Mouse (Mus musculus) embryonic facial prominence, embryonic 11.5 days (tissue): Measurements from ENCODE around the gene Etv2. TPM values are rescaled to one million over a fixed set of nuclear protein-coding genes. Genes with fewer than 3 reads are reported as not detected.

Experiments used
- microRNA-seq: library from miRNA; unstranded; fragments of <30 nt; microRNA quantifications from one replicate; pipeline ENCODE4, GENCODE M21; 2016; ENCODE audit warnings: borderline number of aligned reads
- polyA plus RNA-seq: library from polyadenylated mRNA; unstranded; fragments of >200 nt; fragmentation: Nextera tagmentation; extraction: Ambion mirVana; gene quantifications from 2 replicates; pipeline ENCODE4 v1.2.1, GENCODE M21; 2014

Gene Etv2
- polyA plus RNA-seq, 1 experiment from 2014 or later = 0.20 TPM

Small RNAs within 50 kb of the gene (microRNA-seq; reads per million reads assigned to microRNA genes)
- gene Mir3569 = not detected

Other genes starting within 250 kb of the Etv2 start
- 16.9 and 17.9 TPM in 2 replicates for gene Tyrobp, start 222.1 kb downstream of the Etv2 start, polyA plus RNA-seq
- gene Hcst, start 216.0 kb downstream of the Etv2 start, polyA plus RNA-seq = 0.72 TPM in 1 of 2 replicates, not detected in the other
- 1.6 TPM in 2 replicates for gene Nfkbid, start 214.1 kb downstream of the Etv2 start, polyA plus RNA-seq
- 40.2 and 45.4 TPM in 2 replicates for gene Aplp1, start 190.3 kb downstream of the Etv2 start, polyA plus RNA-seq
- gene Kirrel2, start 178.2 kb downstream of the Etv2 start, polyA plus RNA-seq = 0.45 and 0.84 TPM in 2 replicates
- 0.36 TPM in 1 of 2 replicates, not detected in the other for gene Nphs1, start 177.5 kb downstream of the Etv2 start, polyA plus RNA-seq
- gene Prodh2, start 142.2 kb downstream of the Etv2 start, polyA plus RNA-seq = not detected in 2 replicates
- gene Arhgap33, start 100.8 kb downstream of the Etv2 start, polyA plus RNA-seq = 11.5 and 14.7 TPM in 2 replicates
- 4.4 and 6.2 TPM in 2 replicates for gene Hspb6, start 83.7 kb downstream of the Etv2 start, polyA plus RNA-seq
- 13.0 and 13.7 TPM in 2 replicates for gene Proser3, start 83.6 kb downstream of the Etv2 start, polyA plus RNA-seq
- gene Lin37, start 76.0 kb downstream of the Etv2 start, polyA plus RNA-seq = 40.2 and 44.8 TPM in 2 replicates
- 99.9 and 102 TPM in 2 replicates for gene U2af1l4, start 72.6 kb downstream of the Etv2 start, polyA plus RNA-seq
- 5.9 and 7.0 TPM in 2 replicates for gene Gm49396, start 72.5 kb downstream of the Etv2 start, polyA plus RNA-seq
- 108 and 110 TPM in 2 replicates for gene Psenen, start 72.2 kb downstream of the Etv2 start, polyA plus RNA-seq
- 1.5 and 2.9 TPM in 2 replicates for gene Igflr1, start 70.4 kb downstream of the Etv2 start, polyA plus RNA-seq
- 7.2 and 8.4 TPM in 2 replicates for gene Kmt2b, start 47.1 kb downstream of the Etv2 start, polyA plus RNA-seq
- gene Zbtb32, start 36.9 kb downstream of the Etv2 start, polyA plus RNA-seq = 0.21 and 0.43 TPM in 2 replicates
- 0.14 and 0.35 TPM in 2 replicates for gene Upk1a, start 23.0 kb downstream of the Etv2 start, polyA plus RNA-seq
- 700 and 782 TPM in 2 replicates for gene Cox6b1, start 9.7 kb downstream of the Etv2 start, polyA plus RNA-seq
- gene Rbm42, start 14.5 kb upstream of the Etv2 start, polyA plus RNA-seq = 108 and 118 TPM in 2 replicates
- 50.1 and 53.1 TPM in 2 replicates for gene Haus5, start 29.1 kb upstream of the Etv2 start, polyA plus RNA-seq
- not detected in 2 replicates for gene Pmis2, start 35.8 kb upstream of the Etv2 start, polyA plus RNA-seq
- not detected in 2 replicates for gene 2200002J24Rik, start 63.1 kb upstream of the Etv2 start, polyA plus RNA-seq
- gene Atp4a, start 76.4 kb upstream of the Etv2 start, polyA plus RNA-seq = 0.26 TPM in 1 of 2 replicates, not detected in the other
- gene Tmem147, start 93.7 kb upstream of the Etv2 start, polyA plus RNA-seq = 129 and 145 TPM in 2 replicates
- gene Gapdhs, start 107.8 kb upstream of the Etv2 start, polyA plus RNA-seq = 0.24 TPM in 1 of 2 replicates, not detected in the other
- gene Sbsn, start 115.6 kb upstream of the Etv2 start, polyA plus RNA-seq = 1.0 and 2.0 TPM in 2 replicates
- gene Dmkn, start 127.9 kb upstream of the Etv2 start, polyA plus RNA-seq = not detected in 2 replicates
- not detected in 2 replicates for gene Krtdap, start 152.0 kb upstream of the Etv2 start, polyA plus RNA-seq
- not detected in 2 replicates for gene Ffar2, start 187.9 kb upstream of the Etv2 start, polyA plus RNA-seq
- gene Ffar3, start 220.3 kb upstream of the Etv2 start, polyA plus RNA-seq = not detected in 2 replicates
- not detected in 2 replicates for gene Ffar1, start 225.7 kb upstream of the Etv2 start, polyA plus RNA-seq
- not detected in 2 replicates for gene Cd22, start 244.5 kb upstream of the Etv2 start, polyA plus RNA-seq